9 mouse cellular contexts compared by ENCODE assay signal in genomic region chr12:78911707-78912417, GRCm38 (mm10). TPM values are rescaled to one million over a fixed set of nuclear protein-coding genes. Genes with fewer than 3 reads are reported as not detected.
DNase-seq lines count a peak whose midpoint lies in the region; ATAC-seq and TF ChIP-seq lines count a peak whose summit lies in the region.
"Had no signal": no experiment of that assay in that cellular context is flagged by ENCODE, and none has a peak within 500 bp of the region (broad histone marks: within the 10 kb centered on the region; RNA-seq: fewer than 3 reads in every experiment).

No protein-coding gene starts in this region.

- H3K4me1 ChIP-seq in embryonic facial prominence, embryonic 10.5 days, result peaks cover 21% of the 10 kb centered on the region
- peaks cover 23% of the 10 kb centered on the region for H3K4me1 ChIP-seq in heart, embryonic 10.5 days
- peaks cover 9% of the 10 kb centered on the region; the same call in 1 of the 2 replicates for H3K4me1 ChIP-seq in kidney, embryonic 14.5 days (ENCODE audit: control insufficient read depth, insufficient read depth, low read length)
- H3K4me1 ChIP-seq in lung, postnatal 0 days (ENCODE audit: insufficient read depth, low read depth, low read length), result peaks cover 7% of the 10 kb centered on the region; the same call in 1 of the 2 replicates

- TF ChIP-seq EP300 in lung, postnatal 0 days (IDR thresholded peaks at IDR 0.05), result no peak

- no peaks in the 10 kb centered on the region for H3K36me3 ChIP-seq in embryonic facial prominence, embryonic 10.5 days (replicated peaks)
- H3K36me3 ChIP-seq in heart, embryonic 10.5 days, result no peaks in the 10 kb centered on the region
- no peaks in the 10 kb centered on the region for H3K36me3 ChIP-seq in kidney, embryonic 14.5 days (ENCODE audit: control insufficient read depth, insufficient read depth, low read length)
- no peaks in the 10 kb centered on the region for H3K36me3 ChIP-seq in lung, postnatal 0 days (ENCODE audit: insufficient read depth, low read length)

- ATAC-seq in kidney, embryonic 14.5 days (ENCODE audit: low FRiP score, low TSS enrichment), result peak; percentile 56; the same call in 1 of the 2 replicates
- ATAC-seq in lung, postnatal 0 days, result peak; percentile 51

- H3K9ac ChIP-seq in kidney, embryonic 14.5 days (ENCODE audit: low read depth, low read length), result peak overlapping the region; percentile 28; the same call in 1 of the 2 replicates
- peak overlapping the region; percentile 6; the same call in 1 of the 2 replicates for H3K9ac ChIP-seq in lung, postnatal 0 days (replicated peaks; ENCODE audit: low read depth)

- peak overlapping the region; percentile 64 for H3K4me2 ChIP-seq in kidney, embryonic 14.5 days (replicated peaks; ENCODE audit: low read depth, low read length)
- H3K4me2 ChIP-seq in lung, postnatal 0 days (replicated peaks; ENCODE audit: low read depth, low read length), result peak overlapping the region; percentile 61

- H3K27me3 ChIP-seq in embryonic facial prominence, embryonic 10.5 days (replicated peaks; ENCODE audit: low read depth, poor library complexity, severe bottlenecking), result peaks cover 81% of the 10 kb centered on the region
- peaks cover 76% of the 10 kb centered on the region for H3K27me3 ChIP-seq in heart, embryonic 10.5 days (ENCODE audit: insufficient read depth, poor library complexity, severe bottlenecking)
- H3K27me3 ChIP-seq in kidney, embryonic 14.5 days (ENCODE audit: control insufficient read depth, insufficient read depth, low read length), result peaks cover 43% of the 10 kb centered on the region
- H3K27me3 ChIP-seq in lung, postnatal 0 days (replicated peaks; ENCODE audit: insufficient read depth, low read length), result peaks cover 9% of the 10 kb centered on the region; the same call in 1 of the 2 replicates
- H3K27me3 ChIP-seq: CH12.LX had no signal

- TF ChIP-seq CTCF in lung, postnatal 0 days (IDR thresholded peaks at IDR 0.05), result no peak

- peak; percentile 22 for DNase-seq in kidney, adult 18-20 months
- DNase-seq in kidney, adult 11 months, result no peak
- peak; percentile 62 for DNase-seq in embryonic facial prominence, embryonic 10.5 days (ENCODE audit: low spot score)
- peak; percentile 93 for DNase-seq in heart, embryonic 10.5 days (ENCODE audit: low spot score)
- peak; percentile 61 for DNase-seq in lung, postnatal 0 days (ENCODE audit: low spot score)
- peak; percentile 42 for DNase-seq in retina, postnatal 1 day
- no peak for DNase-seq in thymus, postnatal 10 days (ENCODE audit: low spot score in 2 of 2)

- under 1% methylated on average over 37 of the region's 37 CpGs for WGBS in embryonic facial prominence, embryonic 10.5 days
- WGBS in heart, embryonic 10.5 days, result 1% methylated on average over 37 of the region's 37 CpGs
- 1% methylated on average over 37 of the region's 37 CpGs for WGBS in kidney, embryonic 14.5 days
- under 1% methylated on average over 37 of the region's 37 CpGs for WGBS in lung, postnatal 0 days

- peak overlapping the region; percentile 24 for H3K27ac ChIP-seq in embryonic facial prominence, embryonic 10.5 days (replicated peaks)
- peak overlapping the region; percentile 75 for H3K27ac ChIP-seq in heart, embryonic 10.5 days
- H3K27ac ChIP-seq in kidney, embryonic 14.5 days (ENCODE audit: low read depth, low read length), result no peak overlapping the region
- H3K27ac ChIP-seq in lung, postnatal 0 days (ENCODE audit: low read length), result no peak overlapping the region

- H3K4me3 ChIP-seq in embryonic facial prominence, embryonic 10.5 days, result peak overlapping the region; percentile 56
- H3K4me3 ChIP-seq in heart, embryonic 10.5 days, result peak overlapping the region; percentile 57
- H3K4me3 ChIP-seq in kidney, embryonic 14.5 days (ENCODE audit: low read length), result peak overlapping the region; percentile 42
- H3K4me3 ChIP-seq in lung, postnatal 0 days (ENCODE audit: low read depth, low read length), result peak overlapping the region; percentile 40

- H3K9me3 ChIP-seq in embryonic facial prominence, embryonic 10.5 days, result no peaks in the 10 kb centered on the region; the same call in 1 of the 2 replicates
- 0 out of 2 replicates have a peak, but pooled peaks cover 3% of the 10 kb centered on the region for H3K9me3 ChIP-seq in heart, embryonic 10.5 days
- peaks cover 3% of the 10 kb centered on the region; the same call in 1 of the 2 replicates for H3K9me3 ChIP-seq in kidney, embryonic 14.5 days (ENCODE audit: control insufficient read depth, low read length)
- 0 out of 2 replicates have a peak, but pooled peaks cover 5% of the 10 kb centered on the region for H3K9me3 ChIP-seq in lung, postnatal 0 days (ENCODE audit: low read length)

RNA-seq across cellular contexts. Expression of gene Plek2, which starts 5.1 kb away (rescaled TPM):
- 2.1 and 3.2 TPM in 2 replicates for polyA plus RNA-seq in embryonic facial prominence, embryonic 10.5 days (2016; fragmentation: Nextera tagmentation; extraction: Ambion mirVana)
- 7.5 and 7.9 TPM in 2 replicates for polyA plus RNA-seq in heart, embryonic 10.5 days (2016; fragmentation: Nextera tagmentation; extraction: Ambion mirVana)
- 3.5 and 3.6 TPM in 2 replicates for polyA plus RNA-seq in kidney, embryonic 14.5 days (2014; fragmentation: Nextera tagmentation; extraction: Ambion mirVana)
- polyA plus RNA-seq in lung, postnatal 0 days (2015; fragmentation: Nextera tagmentation; extraction: Ambion mirVana), result 2.6 and 2.8 TPM in 2 replicates

RNA-seq across cellular contexts. Expression of gene Eif2s1, which starts 50.2 kb away (rescaled TPM):
- 310 and 316 TPM in 2 replicates for polyA plus RNA-seq in embryonic facial prominence, embryonic 10.5 days (2016; fragmentation: Nextera tagmentation; extraction: Ambion mirVana)
- 230 and 281 TPM in 2 replicates for polyA plus RNA-seq in heart, embryonic 10.5 days (2016; fragmentation: Nextera tagmentation; extraction: Ambion mirVana)
- 245 and 270 TPM in 2 replicates for polyA plus RNA-seq in kidney, embryonic 14.5 days (2014; fragmentation: Nextera tagmentation; extraction: Ambion mirVana)
- 77.7 and 85.6 TPM in 2 replicates for polyA plus RNA-seq in lung, postnatal 0 days (2015; fragmentation: Nextera tagmentation; extraction: Ambion mirVana)

RNA-seq across cellular contexts. Expression of gene Atp6v1d, which starts 50.4 kb away (rescaled TPM):
- 67.7 and 67.9 TPM in 2 replicates for polyA plus RNA-seq in embryonic facial prominence, embryonic 10.5 days (2016; fragmentation: Nextera tagmentation; extraction: Ambion mirVana)
- polyA plus RNA-seq in heart, embryonic 10.5 days (2016; fragmentation: Nextera tagmentation; extraction: Ambion mirVana), result 74.7 and 75.6 TPM in 2 replicates
- polyA plus RNA-seq in kidney, embryonic 14.5 days (2014; fragmentation: Nextera tagmentation; extraction: Ambion mirVana), result 65.2 and 81.8 TPM in 2 replicates
- 64.0 and 64.4 TPM in 2 replicates for polyA plus RNA-seq in lung, postnatal 0 days (2015; fragmentation: Nextera tagmentation; extraction: Ambion mirVana)

Comparison
In these comparisons a context has a peak if more than half of its experiments do, and no peak if none do; other contexts are left out.
1. DNase-seq: peak in kidney, adult 18-20 months (single experiment), embryonic facial prominence, embryonic 10.5 days (single experiment), heart, embryonic 10.5 days (single experiment), lung, postnatal 0 days (single experiment) and retina, postnatal 1 day (single experiment); none in kidney, adult 11 months (single experiment) and thymus, postnatal 10 days (0 of 2).
2. H3K27ac ChIP-seq: peak in embryonic facial prominence, embryonic 10.5 days (single experiment) and heart, embryonic 10.5 days (single experiment); none in kidney, embryonic 14.5 days (single experiment) and lung, postnatal 0 days (single experiment).
3. Peak in every context shown above with its lines, with median percentiles within 50 percentile points of each other: H3K4me3 ChIP-seq.